Mouse (Mus musculus): ENCODE data around the gene Tmem131l. TPM values are rescaled to one million over a fixed set of nuclear protein-coding genes. Genes with fewer than 3 reads are reported as not detected.

The Tmem131l gene
- polyA plus RNA-seq, 1 experiment: 24.5 TPM

- WGBS: 66% methylated on average over 4 of the region's 4 CpGs
- TF ChIP-seq CTCF (IDR thresholded peaks at IDR 0.05; ENCODE audit: insufficient read depth, low read length) (no peak), POLR2A (IDR thresholded peaks at IDR 0.05; ENCODE audit: borderline replicate concordance, extremely low read depth, low read depth, low read length) (no peak)
- Histone ChIP-seq H3K4me3 (replicated peaks; ENCODE audit: extremely low read depth, low read depth, low read length) (no peak overlapping the region), H3K4me1 (ENCODE audit: control insufficient read depth, insufficient read depth, low read length) (no peaks in the 10 kb centered on the region)
- no peak for DNase-seq
Observed at GRCm38 (mm10) chr3:83948801-83949200, 91.2 kb downstream of the Tmem131l start.

DNA sequence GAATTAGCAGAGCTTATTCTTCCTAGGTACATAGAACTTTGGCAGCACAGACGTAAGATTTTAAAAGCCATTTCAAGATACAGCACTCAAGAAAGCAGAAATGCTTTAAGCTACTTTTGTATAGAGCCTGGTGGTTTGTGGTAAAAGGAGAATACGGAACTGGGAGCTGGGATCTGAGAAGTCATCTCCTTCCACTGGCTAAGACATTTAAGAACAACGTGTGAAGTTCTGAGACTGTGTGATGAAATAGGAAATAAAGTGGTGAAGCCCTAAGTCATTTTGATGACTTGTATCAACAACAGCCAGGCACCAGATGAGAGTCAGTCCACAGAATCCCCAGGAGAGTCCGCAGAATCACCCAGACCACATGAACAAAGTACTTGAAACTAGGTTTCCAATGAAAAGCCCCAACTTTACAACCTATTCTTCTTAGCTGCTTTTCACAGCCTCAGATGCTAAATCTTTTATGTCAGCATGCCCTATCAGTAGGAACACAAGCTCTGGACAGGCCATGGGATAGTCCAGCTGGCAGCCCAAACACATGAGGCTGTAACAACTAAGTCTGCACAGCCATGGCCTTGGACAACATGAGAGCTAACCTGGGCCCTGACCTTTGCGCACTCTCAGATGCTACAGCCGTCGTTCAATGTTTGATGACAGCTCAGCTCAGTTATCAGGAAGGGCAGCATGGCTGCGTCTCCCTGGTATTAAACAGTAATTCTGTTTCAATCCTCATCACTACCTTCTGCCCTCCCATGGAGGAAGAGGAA, 92.3 kb downstream of the Tmem131l start:
- 65% methylated on average over 8 of the region's 8 CpGs for WGBS
- Histone ChIP-seq H3K4me3 (replicated peaks; ENCODE audit: extremely low read depth, low read depth, low read length) (no peak overlapping the region), H3K4me1 (ENCODE audit: control insufficient read depth, insufficient read depth, low read length) (no peaks in the 10 kb centered on the region)
- TF ChIP-seq POLR2A (IDR thresholded peaks at IDR 0.05; ENCODE audit: borderline replicate concordance, extremely low read depth, low read depth, low read length): no peak
- no peak for TF ChIP-seq CTCF (IDR thresholded peaks at IDR 0.05; ENCODE audit: insufficient read depth, low read length)
- DNase-seq: no peak

- no peak for TF ChIP-seq POLR2A (IDR thresholded peaks at IDR 0.05; ENCODE audit: borderline replicate concordance, extremely low read depth, low read depth, low read length)
- no peak for TF ChIP-seq CTCF (IDR thresholded peaks at IDR 0.05; ENCODE audit: insufficient read depth, low read length)
- H3K4me1 ChIP-seq (ENCODE audit: control insufficient read depth, insufficient read depth, low read length): no peaks in the 10 kb centered on the region
- H3K4me3 ChIP-seq (replicated peaks; ENCODE audit: extremely low read depth, low read depth, low read length): no peak overlapping the region
- no peak for DNase-seq
- WGBS: 52% methylated on average over 1 of the region's 1 CpGs
Observed at GRCm38 (mm10) chr3:83946848-83947247, 93.1 kb downstream of the Tmem131l start.

GRCm38 (mm10) chr3:83943691-83944090, 96.3 kb downstream of the Tmem131l start:
- 86% methylated on average over 2 of the region's 2 CpGs for WGBS
- Histone ChIP-seq H3K4me3 (replicated peaks; ENCODE audit: extremely low read depth, low read depth, low read length) (no peak overlapping the region), H3K4me1 (ENCODE audit: control insufficient read depth, insufficient read depth, low read length) (no peaks in the 10 kb centered on the region)
- DNase-seq: no peak
- TF ChIP-seq CTCF (IDR thresholded peaks at IDR 0.05; ENCODE audit: insufficient read depth, low read length): no peak
- TF ChIP-seq POLR2A (IDR thresholded peaks at IDR 0.05; ENCODE audit: borderline replicate concordance, extremely low read depth, low read depth, low read length): no peak

DNA sequence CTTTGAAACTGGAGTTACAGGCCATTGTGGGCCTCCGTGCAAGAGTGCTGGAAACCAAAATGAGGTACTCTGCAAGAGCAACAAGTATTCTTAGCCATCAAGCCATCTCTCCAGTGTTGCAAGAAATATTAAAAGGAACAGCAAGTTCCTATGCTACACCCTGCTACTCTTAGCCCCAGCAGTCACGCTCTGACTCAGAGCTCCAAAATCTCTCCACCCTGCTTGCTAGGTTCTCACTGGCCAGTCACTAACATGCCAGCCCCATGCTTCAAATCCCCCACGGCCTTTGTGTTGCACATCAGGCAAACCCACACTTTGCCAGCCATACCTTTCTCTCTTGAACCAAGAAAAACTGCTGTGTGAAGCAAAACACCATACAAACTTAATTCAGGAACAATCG, 96.8 kb downstream of the Tmem131l start:
- no peak for DNase-seq
- 80% methylated on average over 4 of the region's 4 CpGs for WGBS
- no peak for TF ChIP-seq CTCF (IDR thresholded peaks at IDR 0.05; ENCODE audit: insufficient read depth, low read length)
- no peak for TF ChIP-seq POLR2A (IDR thresholded peaks at IDR 0.05; ENCODE audit: borderline replicate concordance, extremely low read depth, low read depth, low read length)
- no peaks in the 10 kb centered on the region for H3K4me1 ChIP-seq (ENCODE audit: control insufficient read depth, insufficient read depth, low read length)
- no peak overlapping the region for H3K4me3 ChIP-seq (replicated peaks; ENCODE audit: extremely low read depth, low read depth, low read length)

GRCm38 (mm10) chr3:83941921-83942320, 98.1 kb downstream of the Tmem131l start:
- DNase-seq: no peak
- WGBS: 65% methylated on average over 4 of the region's 4 CpGs
- Histone ChIP-seq H3K4me1 (ENCODE audit: control insufficient read depth, insufficient read depth, low read length) (no peaks in the 10 kb centered on the region), H3K4me3 (replicated peaks; ENCODE audit: extremely low read depth, low read depth, low read length) (no peak overlapping the region)
- no peak for TF ChIP-seq POLR2A (IDR thresholded peaks at IDR 0.05; ENCODE audit: borderline replicate concordance, extremely low read depth, low read depth, low read length)
- TF ChIP-seq CTCF (IDR thresholded peaks at IDR 0.05; ENCODE audit: insufficient read depth, low read length): no peak

DNA sequence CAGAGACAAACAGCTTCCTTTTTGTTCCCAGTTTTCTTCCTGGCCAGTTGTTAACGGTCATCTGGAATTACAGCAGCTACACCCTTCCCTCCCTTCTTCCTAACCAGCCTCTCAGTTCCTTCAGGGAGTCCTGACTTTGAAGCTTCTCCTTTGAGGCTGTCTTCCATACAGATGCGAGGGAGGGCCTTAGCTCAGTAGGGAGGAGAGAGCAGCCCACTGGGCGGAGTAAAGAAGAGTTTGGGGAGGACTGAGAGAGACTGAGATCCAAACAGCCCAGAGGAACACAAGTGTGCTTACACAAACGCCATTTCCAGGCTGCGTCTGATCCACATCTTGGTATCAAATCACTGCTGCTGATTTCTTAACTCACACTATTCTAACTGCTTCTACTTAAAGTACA, 101.1 kb downstream of the Tmem131l start:
- 68% methylated on average over 5 of the region's 5 CpGs for WGBS
- no peak overlapping the region for H3K4me3 ChIP-seq (replicated peaks; ENCODE audit: extremely low read depth, low read depth, low read length)
- no peaks in the 10 kb centered on the region for H3K4me1 ChIP-seq (ENCODE audit: control insufficient read depth, insufficient read depth, low read length)
- no peak for DNase-seq
- TF ChIP-seq CTCF (IDR thresholded peaks at IDR 0.05; ENCODE audit: insufficient read depth, low read length) (no peak), POLR2A (IDR thresholded peaks at IDR 0.05; ENCODE audit: borderline replicate concordance, extremely low read depth, low read depth, low read length) (no peak)

GRCm38 (mm10) chr3:83934514-83934913, 105.5 kb downstream of the Tmem131l start:
- no peak for DNase-seq
- WGBS: 94% methylated on average over 10 of the region's 10 CpGs
- no peaks in the 10 kb centered on the region for H3K4me1 ChIP-seq (ENCODE audit: control insufficient read depth, insufficient read depth, low read length)
- H3K4me3 ChIP-seq (replicated peaks; ENCODE audit: extremely low read depth, low read depth, low read length): no peak overlapping the region
- TF ChIP-seq CTCF (IDR thresholded peaks at IDR 0.05; ENCODE audit: insufficient read depth, low read length) (no peak), POLR2A (IDR thresholded peaks at IDR 0.05; ENCODE audit: borderline replicate concordance, extremely low read depth, low read depth, low read length) (no peak)

- Histone ChIP-seq H3K4me1 (ENCODE audit: control insufficient read depth, insufficient read depth, low read length) (no peaks in the 10 kb centered on the region), H3K4me3 (replicated peaks; ENCODE audit: extremely low read depth, low read depth, low read length) (no peak overlapping the region)
- DNase-seq: peak; percentile 22
- TF ChIP-seq POLR2A (IDR thresholded peaks at IDR 0.05; ENCODE audit: borderline replicate concordance, extremely low read depth, low read depth, low read length) (no peak), CTCF (IDR thresholded peaks at IDR 0.05; ENCODE audit: insufficient read depth, low read length) (peak; percentile 80)
- 73% methylated on average over 11 of the region's 11 CpGs for WGBS
Observed at GRCm38 (mm10) chr3:83915768-83916496, 124.0 kb downstream of the Tmem131l start.

DNA sequence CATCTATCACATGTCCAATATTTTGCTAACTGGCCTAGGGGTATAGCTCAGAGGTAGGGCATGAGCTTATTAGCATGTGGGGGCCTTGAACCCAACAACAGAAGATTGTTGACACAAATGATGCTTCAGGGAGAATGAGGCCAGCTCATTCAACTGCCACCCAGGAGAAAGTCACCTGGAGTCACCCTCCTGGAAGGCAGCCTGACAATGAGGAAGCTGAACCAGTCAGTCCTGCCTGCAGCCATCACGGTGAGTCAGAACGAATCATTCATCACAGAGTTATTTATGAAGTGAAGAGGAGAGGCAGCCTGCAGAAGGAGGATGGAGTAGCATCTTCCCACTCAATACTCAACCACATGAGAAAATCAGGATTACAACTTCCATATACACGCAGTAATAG, 124.9 kb downstream of the Tmem131l start:
- no peak overlapping the region for H3K4me3 ChIP-seq (replicated peaks; ENCODE audit: extremely low read depth, low read depth, low read length)
- WGBS: 85% methylated on average over 3 of the region's 3 CpGs
- no peak for DNase-seq

More for the DNA sequence above, 124.9 kb downstream of the Tmem131l start:
- TF ChIP-seq CTCF (IDR thresholded peaks at IDR 0.05; ENCODE audit: insufficient read depth, low read length) (no peak), POLR2A (IDR thresholded peaks at IDR 0.05; ENCODE audit: borderline replicate concordance, extremely low read depth, low read depth, low read length) (no peak)
- H3K4me1 ChIP-seq (ENCODE audit: control insufficient read depth, insufficient read depth, low read length): no peaks in the 10 kb centered on the region

Data from lung, adult 2 months (tissue).